Mouse (Mus musculus) hindbrain, embryonic 14.5 days (tissue): ENCODE measurements around the gene Nr1h4. TPM values are rescaled to one million over a fixed set of nuclear protein-coding genes. Genes with fewer than 3 reads are reported as not detected.

Experiments
- ATAC-seq: fragments of 200-750 bp; cut with Nextera tagmentation; 2 replicates; pipeline ENCODE4 v1.8.0; 2017; ENCODE audit warnings: moderate number of reproducible peaks, mild to moderate bottlenecking, moderate TSS enrichment, moderate library complexity; ENCODE audit not compliant: low FRiP score
- DNase-seq: peaks from one replicate; pipeline ENCODE4 v3.0.0-alpha.2; 2015; ENCODE audit warnings: low spot score
- H3K27ac ChIP-seq: fragments of 300-500 bp; sonication (generic); 2 replicates; pipeline ENCODE4 v1.5.1; 2014; ENCODE audit warnings: mild to moderate bottlenecking, moderate library complexity
- H3K27me3 ChIP-seq: fragments of 300-500 bp; sonication (generic); 2 replicates; pipeline ENCODE4 v1.6.1; 2014; ENCODE audit warnings: mild to moderate bottlenecking, low read length, mixed read lengths; ENCODE audit not compliant: control insufficient read depth, insufficient read depth
- H3K36me3 ChIP-seq: fragments of 300-500 bp; sonication (generic); replicated peaks from 2 replicates; pipeline ENCODE4 v1.6.1; 2014; ENCODE audit not compliant: control insufficient read depth, insufficient read depth
- H3K4me1 ChIP-seq: fragments of 300-500 bp; sonication (generic); replicated peaks from 2 replicates; pipeline ENCODE4 v1.6.1; 2014; ENCODE audit warnings: antibody characterized with exemption, low read length, mixed read lengths; ENCODE audit not compliant: control insufficient read depth, insufficient read depth
- H3K4me2 ChIP-seq: fragments of 300-500 bp; sonication (generic); replicated peaks from 2 replicates; pipeline ENCODE4 v1.6.1; 2014; ENCODE audit warnings: mild to moderate bottlenecking, moderate library complexity
- H3K4me3 ChIP-seq: fragments of 300-500 bp; sonication (generic); replicated peaks from 2 replicates; pipeline ENCODE4 v1.5.1; 2014; ENCODE audit warnings: mild to moderate bottlenecking, low read length
- H3K9ac ChIP-seq: fragments of 300-500 bp; sonication (generic); 2 replicates; pipeline ENCODE4 v1.6.1; 2014
- H3K9me3 ChIP-seq: fragments of 300-500 bp; sonication (generic); 2 replicates; pipeline ENCODE4 v1.6.1; 2016; ENCODE audit warnings: low read length; ENCODE audit not compliant: control insufficient read depth
- WGBS: fragments of 180-500 bp; shearing (Covaris S2); extraction: QIAGEN DNeasy Blood & Tissue Kit; methylation state at CpG from one replicate; pipeline ENCODE4 v1.1.7; 2014; 5-methylcytosine and 5-hydroxymethylcytosine counted together
- polyA plus RNA-seq: library from polyadenylated mRNA; unstranded; fragments of >200 nt; fragmentation: Nextera tagmentation; extraction: Ambion mirVana; gene quantifications from 2 replicates; pipeline ENCODE4 v1.2.1, GENCODE M21; 2014

The Nr1h4 gene
- polyA plus RNA-seq, 1 experiment from 2014 or later = 0.12 TPM

DNA sequence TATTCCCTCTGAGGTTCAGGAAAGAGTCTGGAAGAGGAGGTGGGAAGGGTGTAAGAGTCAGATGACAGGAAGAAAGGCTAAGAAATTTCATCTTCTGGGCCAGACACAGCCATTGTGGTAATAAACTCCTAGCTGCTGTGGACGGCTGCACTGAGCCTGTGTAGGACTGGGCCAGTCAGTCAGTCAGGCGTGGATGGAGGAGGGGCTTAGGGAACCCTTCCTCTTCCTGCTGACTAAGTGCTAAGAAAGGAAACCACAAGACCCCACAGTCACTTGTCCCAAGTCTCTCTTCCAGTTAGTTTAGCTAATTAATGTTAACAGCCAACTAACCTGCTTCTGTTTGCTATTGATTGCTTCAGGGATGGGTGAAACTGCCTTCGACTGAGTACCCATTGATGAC is 117.9 kb downstream of the Nr1h4 start:
- H3K4me3 ChIP-seq = no peak overlapping the region
- no peaks in the 10 kb centered on the region for H3K27me3 ChIP-seq
- no peak overlapping the region for H3K27ac ChIP-seq
- no peak overlapping the region for H3K9ac ChIP-seq
- WGBS = 71% methylated on average over 3 of the region's 3 CpGs
- ATAC-seq = no peak
- no peaks in the 10 kb centered on the region for H3K9me3 ChIP-seq
- no peak overlapping the region for H3K4me2 ChIP-seq
- H3K4me1 ChIP-seq = no peaks in the 10 kb centered on the region
- H3K36me3 ChIP-seq = no peaks in the 10 kb centered on the region; the same call in 1 of the 2 replicates
- DNase-seq = no peak

DNA sequence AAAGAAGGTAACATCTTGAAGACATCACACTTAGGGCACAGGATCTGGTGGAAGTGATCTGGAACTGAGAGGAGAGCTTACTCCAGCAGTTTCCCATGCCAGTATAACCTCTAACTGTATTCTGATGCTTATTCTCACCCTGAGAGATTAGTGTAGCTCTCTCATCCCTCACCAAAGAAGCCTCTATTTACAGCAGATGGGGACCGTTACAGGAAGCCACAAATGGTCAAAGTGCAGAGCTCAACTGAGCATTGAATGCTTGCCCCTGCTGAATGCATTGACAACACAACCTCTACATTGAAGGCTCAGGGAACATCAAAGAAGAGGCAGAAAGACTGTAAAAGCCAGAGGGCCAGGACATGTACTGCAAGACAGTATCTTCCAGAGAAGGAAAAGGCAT is 125.8 kb downstream of the Nr1h4 start:
- H3K4me3 ChIP-seq = no peak overlapping the region
- 61% methylated on average over 1 of the region's 1 CpGs for WGBS
- DNase-seq (no peak), ATAC-seq (no peak)
- H3K36me3 ChIP-seq = no peaks in the 10 kb centered on the region
- H3K4me2 ChIP-seq = no peak overlapping the region
- no peak overlapping the region for H3K9ac ChIP-seq
- H3K27ac ChIP-seq = no peak overlapping the region
- no peaks in the 10 kb centered on the region for H3K9me3 ChIP-seq
- no peaks in the 10 kb centered on the region for H3K4me1 ChIP-seq
- H3K27me3 ChIP-seq = no peaks in the 10 kb centered on the region

DNA sequence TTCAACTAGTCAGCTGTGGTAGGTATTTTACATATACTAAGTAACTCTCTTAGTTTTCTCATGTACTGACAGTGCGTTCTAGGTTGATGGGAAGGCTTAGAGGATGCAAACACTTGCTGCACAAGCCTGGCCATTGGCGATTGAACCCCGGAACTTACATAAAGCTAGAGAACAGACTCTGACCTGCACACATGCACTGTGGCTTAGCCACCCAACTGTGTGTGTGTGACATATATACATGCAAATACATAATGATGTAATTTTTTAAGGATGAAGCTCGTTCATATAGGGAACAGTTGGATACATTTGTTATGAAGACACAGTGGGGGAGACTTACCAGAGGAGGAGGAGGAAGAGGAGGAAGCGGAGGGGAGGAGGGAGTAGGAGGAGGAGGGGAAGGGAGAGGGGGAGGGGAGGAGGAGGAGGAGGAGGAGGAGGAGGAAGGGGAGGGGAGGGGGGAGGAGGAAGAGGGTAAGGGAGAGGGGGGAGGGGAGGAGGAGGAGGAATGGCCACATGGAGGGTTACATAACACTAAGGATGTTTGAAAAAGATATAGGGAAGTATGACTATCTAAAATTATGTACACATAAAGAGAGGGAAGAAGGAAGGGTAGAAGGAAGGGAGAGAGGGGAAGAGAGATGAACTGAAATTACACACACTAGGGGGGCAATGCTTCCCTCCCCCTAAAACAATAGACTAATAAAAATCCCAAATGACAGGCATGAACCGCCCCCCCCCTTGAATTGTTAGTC is 126.5 kb downstream of the Nr1h4 start:
- 74% methylated on average over 5 of the region's 6 CpGs for WGBS
- no peak overlapping the region for H3K27ac ChIP-seq
- H3K27me3 ChIP-seq = no peaks in the 10 kb centered on the region
- DNase-seq = no peak
- H3K36me3 ChIP-seq = no peaks in the 10 kb centered on the region
- H3K9ac ChIP-seq = no peak overlapping the region
- no peaks in the 10 kb centered on the region for H3K9me3 ChIP-seq
- H3K4me2 ChIP-seq = no peak overlapping the region
- no peak overlapping the region for H3K4me3 ChIP-seq
- ATAC-seq = no peak
- H3K4me1 ChIP-seq = no peaks in the 10 kb centered on the region

DNA sequence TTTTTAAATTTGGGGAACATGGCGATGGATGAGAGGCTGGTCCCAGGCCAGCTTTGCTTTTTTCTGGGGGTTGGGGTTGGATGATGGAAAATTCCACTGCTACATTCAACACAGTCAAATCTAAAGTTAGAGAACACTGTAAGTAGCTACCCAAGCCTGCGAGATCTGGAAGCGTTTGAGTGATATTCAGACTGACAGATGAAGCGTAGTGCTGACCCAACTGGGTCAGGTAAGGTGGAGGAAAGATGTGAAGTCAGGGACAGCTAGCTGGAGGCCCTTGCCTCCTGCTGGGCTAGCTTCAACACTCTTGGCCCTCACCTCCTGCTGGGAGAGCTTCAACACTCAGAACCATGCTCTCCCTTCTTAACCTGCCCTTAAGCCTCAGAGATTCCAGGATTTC is 128.4 kb downstream of the Nr1h4 start:
- Histone ChIP-seq H3K36me3 (no peaks in the 10 kb centered on the region), H3K27ac (no peak overlapping the region), H3K9ac (no peak overlapping the region), H3K9me3 (no peaks in the 10 kb centered on the region), H3K4me1 (no peaks in the 10 kb centered on the region), H3K4me2 (no peak overlapping the region), H3K27me3 (no peaks in the 10 kb centered on the region), H3K4me3 (no peak overlapping the region)
- 78% methylated on average over 4 of the region's 4 CpGs for WGBS
- ATAC-seq (no peak), DNase-seq (no peak)

Other genes starting within 250 kb of the Nr1h4 start
- 9.3 and 12.8 TPM in 2 replicates for gene Ano4, start 188.8 kb downstream of the Nr1h4 start, polyA plus RNA-seq
- gene Gas2l3, start 89.6 kb downstream of the Nr1h4 start, polyA plus RNA-seq = 5.8 and 6.3 TPM in 2 replicates
- 1.4 and 1.9 TPM in 2 replicates for gene Slc17a8, start 87.7 kb upstream of the Nr1h4 start, polyA plus RNA-seq
- gene Scyl2, start 152.7 kb upstream of the Nr1h4 start, polyA plus RNA-seq = 15.6 and 18.5 TPM in 2 replicates
- gene Actr6, start 198.7 kb upstream of the Nr1h4 start, polyA plus RNA-seq = 53.2 and 58.4 TPM in 2 replicates
- 34.8 and 35.9 TPM in 2 replicates for gene Uhrf1bp1l, start 211.4 kb upstream of the Nr1h4 start, polyA plus RNA-seq